Mouse (Mus musculus) megakaryocyte, embryonic 14.5 days (primary cell): Measurements from ENCODE around the gene Yipf3.

ENCODE experiments used
- FLI1 ChIP-seq: IDR thresholded peaks from 2 replicates; pipeline ENCODE4 v1.6.1; 2012; ENCODE audit warnings: low read length, inconsistent platforms, mixed read lengths
- GATA1 ChIP-seq: IDR thresholded peaks from 3 replicates; pipeline ENCODE4 v1.6.1; 2012; ENCODE audit warnings: mixed read lengths, low read length, inconsistent platforms, borderline replicate concordance

DNA sequence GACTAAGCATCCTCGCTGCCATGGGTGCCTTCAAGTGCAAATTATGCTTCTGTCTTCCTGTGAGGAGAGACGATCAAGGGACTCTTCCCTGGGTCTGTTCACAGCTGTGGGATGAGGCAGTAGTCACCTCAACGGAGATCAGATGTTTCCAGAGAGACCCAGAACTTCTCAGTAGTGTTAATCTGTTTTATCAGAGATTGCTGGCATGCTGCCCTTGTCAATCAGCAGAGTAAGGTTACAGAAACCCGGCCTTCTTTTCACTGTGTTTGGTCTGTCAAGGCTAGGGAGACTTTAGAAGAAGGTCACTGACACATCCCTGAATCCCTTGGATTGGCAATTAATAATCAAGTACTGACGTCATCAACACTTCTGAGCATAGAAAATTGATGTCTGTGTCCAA, 10.4 kb upstream of the Yipf3 start:
- TF ChIP-seq GATA1 (no peak), FLI1 (no peak)
